Mouse (Mus musculus) olfactory bulb, adult 2 months (tissue): ENCODE measurements at regions not wholly inside any gene's neighbourhood (a gene's known extent, or its start where the extent isn't known, plus 50 kb on each side); places are given as distances from the start of the nearest gene placed in this dataset.

ENCODE experiments used
- CTCF ChIP-seq: fragments of 200-500 bp; IDR thresholded peaks from 2 replicates; pipeline ENCODE4 v1.5.1; 2012; ENCODE audit warnings: low read depth, mild to moderate bottlenecking, low read length, moderate library complexity; ENCODE audit not compliant: insufficient read depth
- POLR2A ChIP-seq: fragments of 200-500 bp; IDR thresholded peaks from 2 replicates; pipeline ENCODE4 v1.6.1; 2012; ENCODE audit warnings: mild to moderate bottlenecking, low read depth, low read length, moderate library complexity; ENCODE audit not compliant: insufficient read depth

- TF ChIP-seq POLR2A: no peak
- no peak for TF ChIP-seq CTCF
Observed at GRCm38 (mm10) chr7:58388326-58388725, 267.6 kb upstream of the Atp10a start.
